Mouse (Mus musculus) CH12F3 (cell line): Measurements from ENCODE around the gene Cnih1.
"Not testable (repeated sequence)": the region's sequence is repeated elsewhere in the genome, so short reads cannot be mapped to it uniquely, and the experiment has no call there.

ENCODE experiments used
- in situ Hi-C: fragments of 300-500 bp; cut with MboI; formaldehyde crosslinking; loops from 2 replicates; pipeline ENCODE4 v1.14.3; 2020; ENCODE audit warnings: low sequenced_read_pairs

Gene Cnih1

DNA sequence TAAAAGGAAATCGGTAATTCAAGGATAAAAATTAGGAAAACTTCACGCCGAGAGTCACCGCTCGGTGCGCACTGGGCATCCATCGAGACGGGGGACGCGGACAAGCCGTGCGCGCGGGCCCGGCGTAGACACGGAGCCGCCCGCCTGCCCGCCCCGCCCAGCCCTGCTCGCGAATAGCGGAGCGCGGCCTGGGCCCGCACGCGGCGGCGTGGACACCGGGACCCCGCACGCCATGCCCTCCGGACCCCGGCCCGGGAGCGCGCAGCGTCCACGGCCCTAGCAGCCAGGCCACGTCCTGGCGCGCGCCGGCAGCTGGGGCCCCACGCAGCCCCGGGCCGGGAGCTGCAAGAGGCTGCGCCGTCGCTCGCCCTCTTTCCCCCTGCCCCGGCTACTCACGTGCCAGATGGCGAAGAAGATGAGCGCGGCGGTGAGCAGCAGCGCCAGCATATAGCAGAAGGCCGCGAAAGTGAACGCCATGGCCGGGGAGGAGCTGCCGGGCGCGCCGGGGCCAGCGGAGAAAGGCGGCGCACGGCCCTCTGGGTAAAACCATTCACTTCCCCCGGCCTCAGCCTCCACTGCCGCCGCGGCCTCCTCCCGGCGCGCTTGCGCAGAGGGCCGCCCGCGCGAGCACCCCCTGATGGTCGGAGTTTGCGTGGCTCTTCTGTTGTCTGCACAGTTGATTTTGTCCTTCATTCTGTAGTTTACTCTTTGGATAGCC lies at the start of gene Cnih1:
Cnih1 (minus strand) TSS at position 625 of the 718 bp plus-strand sequence.
- in situ Hi-C loops, result no loop called here

DNA sequence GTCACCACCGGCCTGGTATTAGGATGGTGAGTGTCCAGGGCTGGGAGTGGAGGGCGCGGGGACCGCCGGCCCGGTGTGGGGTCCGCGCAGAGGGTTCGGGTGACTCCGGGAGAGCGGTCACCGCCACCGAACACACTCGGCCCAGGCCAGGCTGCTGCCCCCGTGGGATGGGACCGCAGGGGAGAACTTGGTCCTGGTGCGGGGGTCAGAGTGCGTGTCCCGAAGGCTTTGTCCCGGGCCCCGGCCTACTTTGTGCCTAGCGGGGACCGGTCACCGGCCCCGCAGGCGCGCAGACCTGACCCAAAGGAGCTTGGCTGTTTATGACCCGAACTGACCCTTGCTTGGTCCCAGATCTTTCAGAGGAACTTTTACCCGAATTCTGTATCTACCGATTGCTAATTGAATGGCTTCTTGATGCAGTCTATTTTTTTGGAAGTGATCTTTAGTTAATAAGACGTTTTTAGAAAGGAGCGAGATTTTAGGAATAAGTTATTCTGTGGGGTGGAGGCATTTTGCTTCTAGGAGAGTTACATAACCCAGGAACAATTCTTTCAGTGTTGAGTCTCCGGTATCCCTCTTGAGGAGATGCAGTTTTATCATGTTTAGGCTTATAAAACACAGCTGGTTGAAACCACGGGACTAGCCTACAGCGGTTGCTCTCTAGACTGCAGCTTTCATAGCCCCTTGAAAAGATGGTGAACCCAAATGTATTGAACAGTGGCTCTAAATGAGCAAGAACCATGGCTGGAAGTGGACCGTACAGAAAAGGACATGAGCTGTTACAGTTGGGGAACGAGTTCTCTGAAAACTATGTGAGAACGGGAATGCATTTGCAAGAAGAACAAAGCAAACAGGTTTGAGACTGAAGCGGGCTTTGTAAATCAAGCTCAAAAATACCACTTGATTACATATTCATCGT lies 44.4 kb upstream of the Cnih1 start:
- in situ Hi-C loops, result no loop called here

DNA sequence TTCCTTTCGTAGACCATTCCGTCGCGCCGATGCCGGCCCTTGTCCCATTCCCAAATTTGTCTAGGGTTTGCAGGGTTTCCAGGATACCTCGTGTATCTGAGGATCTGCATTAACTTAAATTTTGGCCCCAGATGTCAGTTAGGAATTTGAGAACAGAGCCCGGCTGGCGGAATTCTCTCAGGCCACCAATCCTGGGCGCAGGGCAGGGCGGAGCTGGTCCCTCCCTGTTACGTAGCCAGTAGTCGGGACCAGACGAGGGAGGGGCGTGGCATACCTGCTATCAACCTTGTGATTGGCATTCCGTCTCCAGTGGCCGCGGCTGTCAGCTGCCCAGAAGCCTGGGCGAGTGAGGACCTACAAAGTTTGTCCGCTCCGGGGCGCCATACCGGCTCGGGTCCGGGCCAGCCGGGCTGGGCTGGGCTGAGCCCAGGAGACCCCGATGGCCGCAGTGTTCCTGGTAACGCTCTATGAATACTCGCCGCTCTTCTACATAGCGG lies 43.7 kb upstream of the Cnih1 start, which contains the start of gene Cgrrf1:
Cgrrf1 (plus strand) TSS at position 289 of the 497 bp plus-strand sequence.
- in situ Hi-C loops, result no loop called here

DNA sequence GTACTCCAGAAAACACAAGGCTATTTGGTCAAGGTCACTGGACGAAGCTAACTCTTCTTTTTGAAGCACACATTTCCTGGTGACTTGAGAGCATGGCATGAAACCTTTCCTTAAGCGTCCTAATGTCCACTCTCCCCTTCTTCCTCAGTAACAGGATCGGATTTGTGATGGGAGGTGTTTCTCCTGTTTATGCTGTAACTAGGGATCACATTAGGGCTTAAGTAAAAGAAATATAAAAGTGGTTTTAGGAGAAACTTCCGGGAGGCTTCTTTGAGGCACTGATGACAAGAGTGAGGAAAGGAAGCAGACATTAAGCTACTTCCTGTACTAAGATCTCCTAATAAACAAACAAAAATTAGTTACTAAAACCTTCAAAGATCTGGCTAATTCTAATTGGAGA lies 43.1 kb upstream of the Cnih1 start:
- in situ Hi-C loops, result no loop called here

DNA sequence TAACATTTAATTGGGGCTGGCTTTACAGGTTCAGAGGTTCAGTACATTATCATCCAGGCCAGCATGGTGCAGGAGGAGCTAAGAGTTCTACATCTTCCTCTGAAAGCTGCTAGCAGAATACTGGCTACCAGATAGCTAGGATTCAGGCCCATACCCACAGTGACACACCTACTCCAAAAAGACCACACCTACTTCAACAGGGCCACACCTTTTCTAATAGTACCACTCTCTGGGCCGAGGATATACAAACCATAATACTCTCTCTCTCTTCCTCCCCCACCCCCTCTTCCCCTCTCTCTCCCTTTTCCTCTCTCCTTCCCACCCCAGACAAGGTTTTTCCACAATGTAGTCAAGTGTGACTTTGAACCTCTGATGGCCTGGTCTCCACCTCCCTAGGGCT lies 39.2 kb upstream of the Cnih1 start:
- in situ Hi-C loops, result no loop called here

DNA sequence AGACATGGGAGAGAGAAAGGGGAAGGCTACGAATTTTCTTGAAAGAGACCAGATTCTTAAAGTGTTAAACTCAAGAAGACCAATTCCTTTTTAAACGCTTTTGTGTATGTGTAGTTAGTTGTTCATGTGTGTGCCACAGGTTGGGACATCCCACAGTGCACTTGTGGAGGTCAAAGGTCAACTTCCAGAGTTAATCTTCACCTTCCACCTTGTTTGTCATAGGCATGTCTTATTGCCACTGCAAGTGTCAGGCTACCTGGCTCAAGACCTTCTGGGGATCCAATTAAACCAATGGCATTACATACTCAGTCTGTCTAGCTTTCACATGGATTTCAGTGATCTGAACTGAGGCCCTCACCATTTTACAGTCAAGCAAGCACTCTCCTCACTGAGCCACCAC lies 35.8 kb upstream of the Cnih1 start:
- in situ Hi-C loops, result no loop called here

DNA sequence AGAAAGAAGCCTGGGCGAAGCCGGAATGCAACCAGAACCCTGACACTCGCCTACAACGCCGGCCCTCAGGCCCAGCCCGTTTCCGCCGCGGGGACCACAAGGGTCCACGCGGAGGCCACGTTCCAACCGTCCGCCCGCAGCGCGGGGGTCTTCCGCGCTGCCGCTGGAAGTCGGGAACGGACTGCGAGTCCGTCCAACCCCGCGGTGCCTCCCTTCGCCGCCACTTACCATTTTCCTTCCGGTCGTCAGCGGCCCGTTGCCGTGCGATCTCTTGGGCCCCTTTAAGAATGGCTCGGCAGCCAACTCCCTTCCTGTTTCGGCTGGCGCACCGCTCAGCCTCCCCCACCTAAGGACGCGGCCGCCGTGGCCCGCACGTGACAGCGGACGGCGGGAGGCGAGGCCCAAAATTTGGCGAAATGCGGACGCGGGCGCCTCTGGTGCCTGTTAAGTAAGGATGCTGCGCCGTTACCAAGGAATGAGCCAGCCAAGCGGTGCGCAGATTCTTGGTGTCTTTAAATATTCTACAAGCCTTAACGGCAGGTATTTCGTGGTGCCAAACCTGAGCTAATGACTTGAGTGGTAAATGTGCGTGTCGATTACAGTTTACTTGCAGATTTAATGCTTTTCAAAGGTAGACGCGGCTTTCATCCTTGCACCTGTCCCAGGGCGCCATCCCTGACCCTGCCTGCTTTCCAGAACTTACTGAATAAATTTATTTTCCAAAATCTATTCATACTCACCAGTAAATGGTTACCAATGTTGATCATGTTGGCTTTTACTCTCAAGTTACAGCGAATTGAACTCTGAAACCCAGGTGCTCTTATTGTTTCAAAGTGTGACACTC lies 33.9 kb upstream of the Cnih1 start, which contains the start of gene Gmfb:
Gmfb (minus strand) TSS at position 370 of the 844 bp plus-strand sequence.
- in situ Hi-C loops, result no loop called here

DNA sequence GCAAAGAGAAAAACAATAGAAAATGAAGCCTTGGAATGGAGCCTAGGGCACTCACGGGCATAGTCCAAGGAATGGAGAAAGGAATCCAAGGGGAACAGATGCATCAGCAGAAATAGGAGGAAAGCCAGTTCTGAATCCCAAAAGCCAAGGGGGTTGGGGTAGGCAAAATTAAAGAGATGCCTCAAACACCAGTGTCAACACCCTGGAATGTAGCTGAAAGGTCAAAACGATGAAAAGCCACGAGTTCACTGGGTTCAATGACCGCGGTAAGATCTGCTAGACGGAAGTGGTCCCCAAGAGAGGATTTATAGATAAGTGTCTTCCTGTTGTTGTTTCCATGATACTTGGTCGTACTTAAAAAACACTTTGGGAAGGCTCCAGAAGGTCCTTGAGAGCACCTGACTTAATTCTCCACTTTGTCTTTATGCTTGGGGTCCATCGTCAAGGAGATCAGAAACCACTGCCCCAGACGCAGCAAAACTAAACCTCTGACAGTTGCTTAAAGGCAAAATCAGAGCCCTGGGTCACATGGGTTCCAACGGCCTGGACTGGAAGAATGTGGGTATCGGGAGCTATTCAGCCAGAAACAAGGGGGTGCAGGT lies 33.2 kb upstream of the Cnih1 start:
- in situ Hi-C loops, result no loop called here

DNA sequence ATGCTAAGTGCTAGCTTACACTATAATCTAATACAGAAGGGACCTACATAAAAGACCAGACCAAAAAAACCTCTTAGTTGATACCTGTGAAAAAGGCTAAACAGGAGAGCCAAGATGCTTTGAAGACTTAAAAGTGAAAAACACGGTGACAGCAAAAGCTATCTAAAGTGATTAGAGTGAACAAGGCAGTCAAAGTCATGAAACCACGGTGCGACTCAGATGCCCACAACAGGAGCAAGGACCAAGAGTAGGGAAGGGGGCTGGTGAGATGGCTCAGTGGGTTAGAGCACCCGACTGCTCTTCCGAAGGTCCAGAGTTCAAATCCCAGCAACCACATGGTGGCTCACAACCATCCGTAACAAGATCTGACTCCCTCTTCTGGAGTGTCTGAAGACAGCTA lies 31.8 kb upstream of the Cnih1 start:
- in situ Hi-C loops, result not testable (repeated sequence)

DNA sequence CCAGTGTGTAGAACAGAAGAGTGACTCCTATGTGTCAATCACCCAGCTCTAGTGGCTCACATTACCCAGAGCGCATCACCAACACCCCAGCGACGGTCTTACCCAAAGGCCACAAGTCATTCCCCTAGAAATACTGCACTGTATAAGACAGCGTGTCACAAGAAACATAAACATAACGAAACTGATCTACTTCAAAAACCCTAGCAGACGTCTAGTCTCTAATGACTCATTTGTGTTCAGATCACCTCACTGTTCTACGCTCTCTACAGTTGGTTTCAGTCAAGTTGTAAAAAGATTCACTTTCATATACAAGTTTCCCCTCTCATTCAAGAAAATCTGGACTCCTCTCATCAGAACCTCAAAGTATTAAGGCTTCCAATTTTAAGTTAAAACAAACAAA lies 30.5 kb upstream of the Cnih1 start:
- in situ Hi-C loops, result no loop called here

DNA sequence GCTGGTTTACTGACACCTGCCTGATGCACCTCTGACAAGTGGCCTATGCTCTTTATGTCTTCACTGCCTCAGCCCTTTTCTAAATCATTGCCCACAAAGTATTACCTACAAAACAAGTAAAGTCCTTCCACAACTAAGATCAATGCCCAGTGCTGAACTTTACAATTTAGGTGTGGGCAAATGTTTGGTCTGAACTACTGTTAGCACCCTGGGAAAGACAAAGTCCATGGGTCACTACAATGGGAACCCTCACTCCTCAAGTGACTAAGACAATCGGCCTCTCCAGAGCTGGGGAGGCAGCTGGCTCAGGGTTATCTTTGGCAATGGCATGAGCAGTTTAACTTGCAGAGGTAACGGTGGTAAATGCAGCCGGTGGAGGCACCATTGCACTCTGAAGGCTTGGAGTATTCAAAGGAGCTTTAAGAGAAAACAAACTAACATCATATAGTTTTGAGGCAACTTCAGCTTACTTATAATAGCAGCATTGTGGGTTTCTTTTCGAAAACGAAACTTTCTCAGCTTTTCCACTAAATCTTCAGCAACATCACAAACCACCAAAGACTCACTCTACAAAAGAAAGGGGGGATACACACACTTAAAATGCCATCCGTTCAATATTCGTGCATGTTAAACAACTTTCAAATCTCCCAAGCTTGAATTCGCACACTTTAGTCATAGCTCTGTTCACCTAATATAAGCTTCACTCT lies 28.9 kb upstream of the Cnih1 start:
- in situ Hi-C loops, result no loop called here

DNA sequence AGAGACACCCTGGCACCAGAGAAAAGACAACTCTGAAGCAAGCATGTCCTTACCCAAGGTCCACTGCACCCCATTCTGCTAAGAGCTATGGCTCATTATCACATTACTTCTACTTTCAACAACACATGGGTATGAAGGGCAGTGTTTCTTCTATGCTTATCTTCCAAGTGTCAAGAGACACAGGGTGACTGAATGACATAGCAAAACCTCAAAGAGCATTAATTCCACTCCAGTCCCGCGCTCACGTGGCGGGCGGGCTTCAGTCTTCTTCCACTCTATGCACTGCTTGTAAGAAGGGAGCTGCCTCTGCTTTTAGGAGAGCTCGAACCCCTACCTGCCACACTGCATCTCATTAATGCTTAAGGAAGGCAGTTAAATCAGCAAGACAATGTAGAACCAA lies 27.4 kb upstream of the Cnih1 start:
- in situ Hi-C loops, result no loop called here

DNA sequence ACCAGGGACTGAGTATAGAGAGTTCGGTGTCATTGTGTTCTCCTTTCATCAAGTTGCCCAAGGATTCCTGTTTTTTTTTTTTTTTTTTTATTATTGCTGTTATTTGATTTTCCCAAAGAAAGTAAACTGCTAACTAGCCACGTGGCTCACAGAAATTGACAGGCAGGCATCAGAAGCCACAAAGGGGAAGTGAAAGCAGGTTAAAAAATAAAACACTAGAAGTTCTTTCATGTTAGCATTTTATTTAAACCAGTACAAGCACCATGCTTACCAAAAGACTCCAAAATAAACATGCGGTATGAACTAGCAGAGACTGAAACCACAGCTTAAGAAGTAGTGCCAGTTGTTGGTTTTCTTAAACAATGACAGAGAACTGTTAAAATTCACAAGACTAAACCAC lies 19.7 kb upstream of the Cnih1 start:
- in situ Hi-C loops, result no loop called here

DNA sequence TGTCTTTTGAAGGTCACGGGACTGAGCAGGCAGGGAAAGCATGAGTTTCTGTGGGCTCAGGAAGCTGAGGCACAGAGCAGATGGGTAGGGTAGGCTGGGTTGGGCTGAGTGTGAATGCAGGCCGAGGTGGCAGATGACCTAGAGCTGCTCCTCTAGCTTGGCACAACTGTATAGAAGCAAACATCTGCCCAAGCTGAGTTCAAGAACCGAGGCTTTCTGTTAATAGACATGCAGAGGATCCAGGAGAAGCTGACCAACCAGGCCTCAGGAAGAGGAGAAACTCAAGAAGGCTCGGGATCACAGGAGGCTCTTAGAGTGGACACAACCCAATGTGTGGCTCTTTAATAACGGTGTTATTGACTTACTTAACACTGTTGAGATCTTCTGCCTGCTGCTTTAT lies 18.0 kb upstream of the Cnih1 start:
- in situ Hi-C loops, result no loop called here

DNA sequence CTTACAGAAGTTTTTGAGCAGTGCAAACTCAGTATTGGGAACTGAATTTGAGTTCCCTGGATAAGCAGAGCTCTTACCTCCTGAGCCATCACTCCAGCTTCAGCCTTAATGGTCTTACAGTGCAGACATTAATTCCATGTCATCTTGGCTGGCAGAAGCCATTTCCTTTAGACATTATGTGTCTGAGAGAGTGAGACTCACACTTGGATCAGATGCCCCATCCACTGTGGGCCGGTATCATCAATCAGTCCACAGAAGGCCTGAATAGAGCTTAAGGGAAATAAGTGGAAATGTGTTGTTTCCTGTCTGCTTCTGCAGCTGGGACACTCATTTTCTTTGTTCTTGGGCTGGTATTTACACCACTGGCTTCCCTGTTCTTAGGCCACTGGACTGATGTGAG lies 15.6 kb upstream of the Cnih1 start:
- in situ Hi-C loops, result no loop called here

DNA sequence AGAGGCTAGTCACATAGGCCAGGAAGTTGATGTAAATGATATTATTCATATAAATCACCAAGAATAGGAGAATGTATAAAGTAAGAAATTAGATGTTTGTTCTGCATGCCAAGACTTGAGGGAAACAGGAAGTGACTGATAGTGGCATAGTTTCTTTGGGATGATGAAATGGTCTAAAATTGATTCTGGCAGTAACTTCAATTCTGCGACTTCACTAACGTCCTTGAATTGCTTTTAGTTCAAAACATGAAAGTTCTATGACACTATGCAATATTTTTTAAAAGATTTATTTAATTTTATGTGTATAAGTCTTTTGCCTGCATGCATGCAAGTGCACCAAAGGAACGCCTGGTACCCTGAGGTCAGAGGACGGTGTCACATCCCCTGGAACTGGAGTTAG lies 15.0 kb upstream of the Cnih1 start:
- in situ Hi-C loops, result no loop called here

DNA sequence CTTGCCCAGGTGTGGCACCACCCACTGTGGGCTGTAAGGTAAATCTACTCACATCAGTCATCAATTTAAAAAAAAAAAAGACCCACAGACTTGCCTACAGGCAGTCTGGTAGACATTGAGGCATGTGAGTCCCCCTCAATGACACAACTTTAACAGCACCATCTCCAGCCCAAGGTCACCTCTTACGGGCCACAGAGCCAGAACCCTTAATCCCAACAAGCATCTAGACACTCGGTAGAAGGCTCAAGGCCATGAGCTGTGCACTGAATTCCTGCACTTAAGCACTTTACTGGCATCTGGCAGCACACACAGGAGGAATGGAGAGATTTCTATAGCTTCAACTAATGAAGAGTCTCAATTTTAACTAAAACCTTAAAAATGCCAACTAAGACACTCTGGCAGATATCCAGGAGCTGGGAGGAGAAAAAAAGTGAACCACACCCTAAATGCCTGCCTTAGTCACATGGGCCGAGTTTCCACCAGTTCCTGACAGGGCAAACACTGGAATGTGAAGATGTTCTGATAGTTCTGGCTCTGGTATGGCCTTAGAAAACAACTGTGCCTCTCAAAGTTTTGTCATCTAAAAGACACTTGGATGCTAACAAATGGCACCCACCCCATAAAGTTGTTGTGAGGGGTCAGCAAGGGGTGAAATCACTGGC lies 12.6 kb upstream of the Cnih1 start:
- in situ Hi-C loops, result no loop called here

DNA sequence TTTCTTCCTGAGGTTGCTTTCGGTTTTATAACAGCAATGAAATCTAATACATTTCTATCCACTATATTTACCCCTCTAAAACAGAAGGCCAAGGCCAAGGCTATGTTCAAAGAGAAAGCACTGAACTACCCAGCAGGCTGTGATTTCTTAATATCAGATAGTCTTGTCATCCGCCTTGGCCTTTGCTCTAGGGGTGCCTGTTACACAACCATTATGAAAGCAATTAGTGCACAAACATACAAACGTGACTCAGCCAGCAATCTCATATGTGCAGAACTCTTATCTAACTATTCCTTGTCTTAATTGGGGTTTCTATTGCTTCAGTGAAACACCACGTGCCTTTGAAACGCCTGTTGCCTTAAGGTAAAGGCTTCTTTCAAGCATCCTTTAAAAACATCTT lies 5.9 kb upstream of the Cnih1 start:
- in situ Hi-C loops, result no loop called here

DNA sequence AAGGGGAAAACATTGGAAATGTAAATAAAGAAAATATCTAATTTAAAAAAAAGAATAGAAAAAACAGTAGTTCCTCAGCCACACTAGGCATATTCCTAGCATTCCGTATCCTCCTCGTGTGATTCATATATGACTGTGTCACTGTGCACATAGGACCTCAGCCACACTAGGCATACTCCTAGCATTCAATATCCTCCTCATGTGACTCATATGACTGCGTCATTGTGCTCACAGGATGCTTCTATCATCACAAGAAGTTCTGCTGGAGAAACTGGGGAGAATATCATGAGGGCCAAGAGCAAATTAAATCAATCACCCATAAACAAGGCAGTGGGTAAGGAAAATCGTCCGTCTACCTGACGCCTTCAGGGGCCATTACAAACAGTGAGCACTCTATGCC lies 2.5 kb upstream of the Cnih1 start:
- in situ Hi-C loops, result no loop called here
